Mouse (Mus musculus): ENCODE measurements around the gene Gprin1. TPM values are rescaled to one million over a fixed set of nuclear protein-coding genes. Genes with fewer than 3 reads are reported as not detected.

Gene Gprin1
- total and polyA plus RNA-seq, 3 experiments, result not detected

DNA sequence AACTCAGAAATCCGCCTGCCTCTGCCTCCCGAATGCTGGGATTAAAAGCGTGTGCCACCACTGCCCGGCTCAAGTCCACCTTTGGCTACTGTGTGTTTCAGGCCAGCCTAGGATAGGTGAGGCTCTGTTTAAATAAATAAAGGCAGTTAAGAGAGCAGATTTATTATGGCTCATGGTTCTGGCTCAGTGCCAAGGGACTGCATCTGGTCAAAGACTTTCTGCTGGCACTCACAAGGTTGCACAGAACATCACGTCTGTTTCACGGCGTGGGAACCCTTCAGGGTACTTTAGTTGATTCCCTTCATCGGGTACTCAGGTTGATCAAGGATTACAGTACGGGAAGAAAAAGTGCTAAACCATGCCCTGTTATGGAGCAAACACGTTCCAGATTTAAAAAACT is 34.7 kb downstream of the Gprin1 start:
- Histone ChIP-seq H3K27me3 (ENCODE audit: control insufficient read depth in 1 of 2, insufficient read depth in 2 of 2, low read length in 2 of 2) (no peaks in the 10 kb centered on the region), H3K27ac (ENCODE audit: control insufficient read depth, low read depth, low read length) (no peak overlapping the region), H3K36me3 (ENCODE audit: control insufficient read depth in 1 of 2, insufficient read depth in 2 of 2, low read length in 2 of 2) (no peaks in the 10 kb centered on the region), H3K79me2 (ENCODE audit: control insufficient read depth, insufficient read depth, low read length, poor library complexity) (no peaks in the 10 kb centered on the region), H3K9ac (ENCODE audit: control insufficient read depth, low read depth, low read length, poor library complexity, severe bottlenecking) (no peak overlapping the region), H3K4me3 (ENCODE audit: control insufficient read depth in 1 of 2, insufficient read depth in 1 of 2, low read depth in 2 of 2, low read length in 2 of 2) (no peak overlapping the region), H3K9me3 (replicated peaks; ENCODE audit: insufficient read depth, low read length) (no peaks in the 10 kb centered on the region), H3K4me1 (ENCODE audit: control insufficient read depth in 1 of 2, insufficient read depth in 2 of 2, low read length in 2 of 2) (no peaks in the 10 kb centered on the region)
- TF ChIP-seq RAD21 (IDR thresholded peaks at IDR 0.05; ENCODE audit: low read depth, low read length), result no peak
- no peak for TF ChIP-seq HCFC1 (IDR thresholded peaks at IDR 0.05; ENCODE audit: low read depth, low read length)
- TF ChIP-seq ZKSCAN1 (IDR thresholded peaks at IDR 0.05; ENCODE audit: low read depth, low read length), result no peak
- TF ChIP-seq GATA1 (IDR thresholded peaks at IDR 0.05; ENCODE audit: low read depth, low read length), result no peak
- no peak for TF ChIP-seq ELF1 (IDR thresholded peaks at IDR 0.05; ENCODE audit: low read depth, low read length)
- TF ChIP-seq KAT2A (conservative IDR thresholded peaks at IDR 0.05; ENCODE audit: low read depth, low read length), result no peak
- TF ChIP-seq POLR2AphosphoS5 (IDR thresholded peaks at IDR 0.05; ENCODE audit: borderline replicate concordance, low read depth, low read length), result no peak
- no peak for TF ChIP-seq CHD2 (IDR thresholded peaks at IDR 0.05; ENCODE audit: low read length)
- no peak for DNase-seq (ENCODE audit: low read depth, low spot score)

DNA sequence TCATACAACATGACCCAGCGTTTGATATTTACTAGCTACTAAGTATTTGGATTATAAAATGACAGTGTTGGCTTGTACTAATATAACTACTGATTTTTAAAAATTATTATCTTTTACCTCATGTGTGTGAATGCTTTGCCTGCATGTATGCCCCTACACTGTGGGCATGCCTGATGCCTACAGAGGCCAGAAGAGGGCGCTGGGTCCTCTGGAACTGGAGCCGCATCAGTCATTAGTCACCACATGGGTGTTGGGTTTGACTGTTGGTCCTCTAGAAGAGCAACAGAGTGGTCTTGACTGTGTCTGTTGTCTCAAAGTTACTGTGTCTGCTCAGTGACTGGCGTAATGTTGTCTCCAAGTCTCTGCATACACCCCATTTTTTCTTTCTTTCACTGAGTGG is 35.3 kb downstream of the Gprin1 start:
- Histone ChIP-seq H3K79me2 (ENCODE audit: control insufficient read depth, insufficient read depth, low read length, poor library complexity) (no peaks in the 10 kb centered on the region), H3K27me3 (ENCODE audit: control insufficient read depth in 1 of 2, insufficient read depth in 2 of 2, low read length in 2 of 2) (no peaks in the 10 kb centered on the region), H3K9me3 (replicated peaks; ENCODE audit: insufficient read depth, low read length) (no peaks in the 10 kb centered on the region), H3K27ac (ENCODE audit: control insufficient read depth, low read depth, low read length) (no peak overlapping the region), H3K4me1 (ENCODE audit: control insufficient read depth in 1 of 2, insufficient read depth in 2 of 2, low read length in 2 of 2) (no peaks in the 10 kb centered on the region), H3K9ac (ENCODE audit: control insufficient read depth, low read depth, low read length, poor library complexity, severe bottlenecking) (no peak overlapping the region), H3K36me3 (ENCODE audit: control insufficient read depth in 1 of 2, insufficient read depth in 2 of 2, low read length in 2 of 2) (no peaks in the 10 kb centered on the region), H3K4me3 (ENCODE audit: control insufficient read depth in 1 of 2, insufficient read depth in 1 of 2, low read depth in 2 of 2, low read length in 2 of 2) (no peak overlapping the region)
- DNase-seq (ENCODE audit: low read depth, low spot score), result no peak
- TF ChIP-seq CTCF (IDR thresholded peaks at IDR 0.05 in 2 of 3, conservative IDR thresholded peaks at IDR 0.05 in 1 of 3; ENCODE audit: control insufficient read depth in 1 of 3, insufficient read depth in 1 of 3, low read depth in 2 of 3, low read length in 3 of 3, poor library complexity in 1 of 3, severe bottlenecking in 1 of 3) (peak in 2 of 3 experiments; percentile 5 to 36; a peak in 3 of 6 replicates), GATA1 (IDR thresholded peaks at IDR 0.05; ENCODE audit: low read depth, low read length) (no peak)

DNA sequence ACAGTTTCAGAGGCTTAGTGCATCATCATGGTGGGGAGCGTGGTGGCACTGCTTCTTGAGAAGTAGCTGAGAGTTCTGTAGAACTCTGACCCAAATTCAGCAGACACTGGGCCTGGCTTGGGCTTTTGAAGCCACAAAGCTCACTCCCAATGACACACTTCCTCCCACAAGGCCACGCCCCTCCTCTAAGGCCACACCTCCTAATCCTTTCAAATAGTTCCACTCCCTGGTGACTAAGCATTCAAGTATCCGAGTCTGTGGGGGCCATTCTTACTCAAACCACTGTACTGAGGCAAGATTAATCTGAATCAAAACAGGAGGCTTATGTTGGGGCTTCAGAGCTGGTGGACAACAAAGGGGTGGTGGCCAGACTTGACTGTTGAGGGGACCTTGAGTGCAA is 38.8 kb downstream of the Gprin1 start:
- TF ChIP-seq ELF1 (IDR thresholded peaks at IDR 0.05; ENCODE audit: low read depth, low read length), result no peak
- TF ChIP-seq POLR2AphosphoS5 (IDR thresholded peaks at IDR 0.05; ENCODE audit: borderline replicate concordance, low read depth, low read length), result no peak
- TF ChIP-seq MYB (IDR thresholded peaks at IDR 0.05; ENCODE audit: low read depth, low read length), result no peak
- TF ChIP-seq KAT2A (conservative IDR thresholded peaks at IDR 0.05; ENCODE audit: low read depth, low read length), result no peak
- no peak for TF ChIP-seq NELFE (IDR thresholded peaks at IDR 0.05; ENCODE audit: low read depth, low read length)
- no peak for TF ChIP-seq GABPA (IDR thresholded peaks at IDR 0.05; ENCODE audit: low read depth, low read length)
- TF ChIP-seq TBP (IDR thresholded peaks at IDR 0.05; ENCODE audit: low read depth, low read length), result no peak
- TF ChIP-seq EP300 (IDR thresholded peaks at IDR 0.05; ENCODE audit: low read depth in 1 of 2, low read length in 2 of 2), result no peak
- TF ChIP-seq TCF12 (IDR thresholded peaks at IDR 0.05; ENCODE audit: low read depth, low read length), result no peak
- no peak for TF ChIP-seq POLR2AphosphoS2 (IDR thresholded peaks at IDR 0.05; ENCODE audit: low read length)
- no peak for TF ChIP-seq TAL1 (IDR thresholded peaks at IDR 0.05; ENCODE audit: low read length)
- no peak for TF ChIP-seq E2F4 (IDR thresholded peaks at IDR 0.05; ENCODE audit: borderline replicate concordance, low read depth, low read length)
- TF ChIP-seq SIN3A (IDR thresholded peaks at IDR 0.05; ENCODE audit: low read length), result no peak
- TF ChIP-seq USF1 (IDR thresholded peaks at IDR 0.05; ENCODE audit: low read depth, low read length), result no peak
- TF ChIP-seq ZKSCAN1 (IDR thresholded peaks at IDR 0.05; ENCODE audit: low read depth, low read length), result no peak
- TF ChIP-seq ZC3H11A (IDR thresholded peaks at IDR 0.05; ENCODE audit: low read depth, low read length), result no peak
- TF ChIP-seq ZNF384 (IDR thresholded peaks at IDR 0.05; ENCODE audit: low read depth, low read length), result no peak
- no peak for TF ChIP-seq SMC3 (IDR thresholded peaks at IDR 0.05; ENCODE audit: low read depth, low read length)
- TF ChIP-seq RAD21 (IDR thresholded peaks at IDR 0.05; ENCODE audit: low read depth, low read length), result no peak
- H3K79me2 ChIP-seq (ENCODE audit: control insufficient read depth, insufficient read depth, low read length, poor library complexity), result no peaks in the 10 kb centered on the region
- no peak overlapping the region for H3K9ac ChIP-seq (ENCODE audit: control insufficient read depth, low read depth, low read length, poor library complexity, severe bottlenecking)
- no peak overlapping the region for H3K4me3 ChIP-seq (ENCODE audit: control insufficient read depth in 1 of 2, insufficient read depth in 1 of 2, low read depth in 2 of 2, low read length in 2 of 2)
- H3K9me3 ChIP-seq (replicated peaks; ENCODE audit: insufficient read depth, low read length), result no peaks in the 10 kb centered on the region
- no peaks in the 10 kb centered on the region for H3K27me3 ChIP-seq (ENCODE audit: control insufficient read depth in 1 of 2, insufficient read depth in 2 of 2, low read length in 2 of 2)
- DNase-seq (ENCODE audit: low read depth, low spot score), result no peak
- no peaks in the 10 kb centered on the region for H3K4me1 ChIP-seq (ENCODE audit: control insufficient read depth in 1 of 2, insufficient read depth in 2 of 2, low read length in 2 of 2)
- no peak overlapping the region for H3K27ac ChIP-seq (ENCODE audit: control insufficient read depth, low read depth, low read length)
- no peaks in the 10 kb centered on the region for H3K36me3 ChIP-seq (ENCODE audit: control insufficient read depth in 1 of 2, insufficient read depth in 2 of 2, low read length in 2 of 2)
